28 mouse cellular contexts compared by ENCODE assay signal in genomic region chr9:75355783-75356182, GRCm38 (mm10). TPM values are rescaled to one million over a fixed set of nuclear protein-coding genes. Genes with fewer than 3 reads are reported as not detected.
"Had no signal": no experiment of that assay in that cellular context is flagged by ENCODE, and none has a peak within 500 bp of the region (broad histone marks: within the 10 kb centered on the region; RNA-seq: fewer than 3 reads in every experiment).

No protein-coding gene starts in this region.

- DNase-seq: kidney, postnatal 14 days; kidney, postnatal 4 days; layer of hippocampus, adult 9-11 months; lung, embryonic 14.5 days; midbrain, embryonic 14.5 days; right cerebral cortex, adult 18-20 months; right cerebral cortex, postnatal 14 days; right cerebral cortex, postnatal 4 days; thymus, adult 2 months; thymus, postnatal 14 days; thymus, postnatal 4 days had no signal

- H3K9ac ChIP-seq: limb, embryonic 12.5 days; limb, embryonic 15.5 days; lung, embryonic 14.5 days; neural tube, embryonic 12.5 days; neural tube, embryonic 15.5 days had no signal

- H3K4me1 ChIP-seq: limb, embryonic 12.5 days; limb, embryonic 15.5 days; neural tube, embryonic 12.5 days; neural tube, embryonic 15.5 days had no signal

- ATAC-seq: intestine, postnatal 0 days; lung, postnatal 0 days had no signal

- H3K36me3 ChIP-seq: limb, embryonic 12.5 days; limb, embryonic 15.5 days; neural tube, embryonic 12.5 days; neural tube, embryonic 15.5 days had no signal

- H3K27me3 ChIP-seq: limb, embryonic 12.5 days; limb, embryonic 15.5 days; megakaryocyte, embryonic 14.5 days; neural tube, embryonic 12.5 days; neural tube, embryonic 15.5 days had no signal

- H3K4me3 ChIP-seq: left cerebral cortex, adult 2 months; limb, embryonic 12.5 days; limb, embryonic 15.5 days; neural tube, embryonic 12.5 days; neural tube, embryonic 15.5 days had no signal

- H3K27ac ChIP-seq: left cerebral cortex, adult 2 months; limb, embryonic 12.5 days; limb, embryonic 15.5 days; macrophage; neural tube, embryonic 12.5 days; neural tube, embryonic 15.5 days; stomach, postnatal 0 days had no signal

- H3K9me3 ChIP-seq: limb, embryonic 12.5 days; limb, embryonic 15.5 days; megakaryocyte, embryonic 14.5 days; neural tube, embryonic 12.5 days; neural tube, embryonic 15.5 days had no signal

- H3K4me2 ChIP-seq: limb, embryonic 12.5 days; limb, embryonic 15.5 days; lung, embryonic 14.5 days; midbrain, embryonic 11.5 days; neural tube, embryonic 12.5 days; neural tube, embryonic 15.5 days had no signal

RNA-seq across cellular contexts. Expression of gene Bcl2l10, which starts 8.2 kb away (rescaled TPM):
- total RNA-seq: layer of hippocampus, adult 18-20 months; left cerebral cortex, adult 2 months; left cerebral cortex, postnatal 36 days; midbrain, postnatal 0 days had no signal
- polyA plus RNA-seq: intestine, embryonic 14.5 days; intestine, postnatal 0 days; kidney, embryonic 16.5 days; limb, embryonic 12.5 days; limb, embryonic 15.5 days; lung, embryonic 14.5 days; macrophage; midbrain, embryonic 11.5 days; midbrain, embryonic 14.5 days; midbrain, postnatal 0 days; neural tube, embryonic 12.5 days; neural tube, embryonic 15.5 days; stomach, embryonic 14.5 days; stomach, postnatal 0 days; thymus, adult 2 months had no signal
